Mouse (Mus musculus): ENCODE results near the gene Tmem131l.

- no peak for TF ChIP-seq ZKSCAN1 (IDR thresholded peaks at IDR 0.05; ENCODE audit: low read depth, low read length)
- no peak for TF ChIP-seq EP300 (IDR thresholded peaks at IDR 0.05; ENCODE audit: low read depth in 1 of 2, low read length in 2 of 2)
- TF ChIP-seq CTCF (IDR thresholded peaks at IDR 0.05 in 2 of 3, conservative IDR thresholded peaks at IDR 0.05 in 1 of 3; ENCODE audit: control insufficient read depth in 1 of 3, insufficient read depth in 1 of 3, low read depth in 2 of 3, low read length in 3 of 3, poor library complexity in 1 of 3, severe bottlenecking in 1 of 3), result no peak
- no peak for TF ChIP-seq POLR2A (IDR thresholded peaks at IDR 0.05; ENCODE audit: control insufficient read depth in 1 of 2, insufficient read depth in 1 of 2, low read depth in 1 of 2, low read length in 2 of 2, poor library complexity in 1 of 2)
- no peak for TF ChIP-seq TBP (IDR thresholded peaks at IDR 0.05; ENCODE audit: low read depth, low read length)
- TF ChIP-seq CHD2 (IDR thresholded peaks at IDR 0.05; ENCODE audit: low read length), result no peak
- no peak for TF ChIP-seq RAD21 (IDR thresholded peaks at IDR 0.05; ENCODE audit: low read depth, low read length)
- no peak for TF ChIP-seq MXI1 (IDR thresholded peaks at IDR 0.05; ENCODE audit: low read depth, low read length)
- TF ChIP-seq KAT2A (conservative IDR thresholded peaks at IDR 0.05; ENCODE audit: low read depth, low read length), result no peak
- TF ChIP-seq BHLHE40 (IDR thresholded peaks at IDR 0.05; ENCODE audit: borderline replicate concordance, low read depth, low read length), result no peak
These were observed 72.2 kb downstream of the Tmem131l start for GRCm38 (mm10) chr3:83967791-83968190.

Data from MEL (cell line).